Mouse (Mus musculus): ENCODE data around the gene Gm47969. TPM values are rescaled to one million over a fixed set of nuclear protein-coding genes. Genes with fewer than 3 reads are reported as not detected.

The Gm47969 gene
- total and polyA plus RNA-seq, 3 experiments, result not detected

DNA sequence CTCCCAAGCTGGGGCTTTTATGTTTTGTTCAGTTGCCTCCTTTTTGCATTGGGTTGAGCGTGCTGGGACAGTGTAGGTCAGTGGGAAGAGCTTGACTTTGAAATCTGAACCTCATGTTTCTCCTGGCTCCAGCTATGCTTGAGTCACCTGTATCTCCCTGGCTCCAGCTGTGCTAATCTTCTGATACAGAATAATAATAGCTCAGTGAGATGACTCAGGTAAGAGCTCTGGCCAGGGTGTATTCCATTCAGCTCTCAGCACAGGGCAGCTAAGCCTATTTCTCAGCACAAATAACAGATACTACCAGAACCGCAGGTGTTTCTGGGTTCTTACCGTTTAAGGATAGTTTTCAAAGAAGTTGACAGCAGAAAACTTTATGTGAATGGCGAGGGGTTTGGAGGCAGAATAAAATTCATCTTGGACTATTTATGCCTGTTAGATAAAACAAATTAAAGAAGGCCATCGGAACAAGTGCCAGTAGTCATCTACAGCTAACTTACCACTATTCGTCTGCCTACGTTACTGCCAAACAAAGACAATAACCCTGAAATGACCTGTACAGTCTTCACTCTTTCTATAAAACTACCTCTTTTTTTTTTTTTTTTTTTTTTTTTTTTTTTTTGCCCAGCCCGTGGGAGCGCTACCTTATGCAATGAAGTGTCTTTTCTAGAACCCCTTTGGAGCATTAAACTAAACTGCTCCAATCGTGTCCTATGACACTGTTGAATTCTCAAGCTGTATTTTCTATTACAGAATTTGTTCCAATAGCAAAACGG lies 7.7 kb upstream of the Gm47969 start:
- no peaks in the 10 kb centered on the region for H3K9me3 ChIP-seq (replicated peaks; ENCODE audit: low read length)
- no peaks in the 10 kb centered on the region for H3K36me3 ChIP-seq (replicated peaks in 1 of 2; ENCODE audit: control insufficient read depth in 1 of 2, insufficient read depth in 1 of 2, low read length in 1 of 2)

DNA sequence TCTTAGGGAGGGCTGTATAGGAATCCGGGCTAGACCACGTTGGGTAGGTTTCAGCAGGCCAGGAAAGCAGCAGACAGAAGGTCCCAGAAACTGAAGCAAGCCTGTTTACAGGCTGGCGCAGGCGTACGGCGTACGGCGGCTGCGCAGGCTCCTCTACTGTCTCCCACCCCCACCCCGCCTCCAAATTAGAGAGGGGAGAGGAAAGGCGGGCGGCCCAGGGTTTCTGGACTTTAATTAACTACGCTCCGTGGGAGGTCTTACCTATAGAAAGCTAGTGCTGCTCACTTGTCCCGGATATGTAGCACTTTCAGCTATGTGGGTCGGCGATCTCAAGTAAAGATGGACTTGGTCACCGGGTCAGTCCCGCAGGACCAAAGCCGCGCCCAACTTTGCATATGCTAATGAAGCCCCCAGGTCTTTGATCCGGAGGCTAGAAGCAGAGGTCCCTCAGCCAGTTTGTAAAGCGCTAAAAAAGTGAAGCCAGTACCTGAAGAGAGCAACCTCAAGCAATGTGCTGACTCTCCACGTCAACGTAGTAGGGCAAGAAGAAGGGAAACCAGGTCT lies 6.5 kb upstream of the Gm47969 start, which contains the start of gene Slc19a3:
TSS of gene Slc19a3 (minus strand) at position 340 of the 564 bp plus-strand sequence.
- H3K9ac ChIP-seq (ENCODE audit: insufficient read depth, low read depth), result peak within 1 kb of the TSS; percentile 79
- peak within 1 kb of the TSS; percentile 75 for H3K4me2 ChIP-seq (ENCODE audit: insufficient read depth, low read depth, poor library complexity, severe bottlenecking)
- no peaks in the 10 kb centered on the region for H3K27me3 ChIP-seq (replicated peaks)
- H3K79me2 ChIP-seq (replicated peaks; ENCODE audit: control insufficient read depth, extremely low read depth, insufficient read depth, poor library complexity, severe bottlenecking), result no peaks in the 10 kb centered on the region
- H3K36me3 ChIP-seq (replicated peaks in 1 of 2; ENCODE audit: control insufficient read depth in 1 of 2, insufficient read depth in 1 of 2, low read length in 1 of 2), result no peaks in the 10 kb centered on the region
- no peaks in the 10 kb centered on the region for H3K9me3 ChIP-seq (replicated peaks; ENCODE audit: low read length)
- in situ Hi-C loops (cut with MboI; ENCODE audit: low pct_ligation_motif_present, low pct_unique_long_range_greater_than_20kb, low sequenced_read_pairs), result no loop called here
- dilution Hi-C loops (cut with MboI; ENCODE audit: extremely low pct_ligation_motif_present, extremely low pct_unique_long_range_greater_than_20kb, low sequenced_read_pairs), result no loop called here
- peaks cover 0 to 2% of the 10 kb centered on the region in 2 experiments; a peak in 1 of 4 replicates for H3K4me1 ChIP-seq (ENCODE audit: control insufficient read depth in 1 of 2, insufficient read depth in 2 of 2)
- TF ChIP-seq CHD2 (IDR thresholded peaks at IDR 0.05; ENCODE audit: low read length), result peak; percentile 25; the same call in 1 of the 2 replicates
- TF ChIP-seq BHLHE40 (IDR thresholded peaks at IDR 0.05; ENCODE audit: low read depth, low read length), result 0 out of 2 replicates have a peak, but pooled peaks have one; percentile 9
- 0 out of 2 replicates have a peak, but pooled peaks have one; percentile 22 for TF ChIP-seq ELF1 (IDR thresholded peaks at IDR 0.05; ENCODE audit: low read depth, low read length)
- peak; percentile 50; the same call in 1 of the 2 replicates for TF ChIP-seq MAZ (IDR thresholded peaks at IDR 0.05; ENCODE audit: low read depth, low read length)
- no peak for TF ChIP-seq KAT2A (IDR thresholded peaks at IDR 0.05; ENCODE audit: insufficient replicate concordance, low read length)
- TF ChIP-seq HCFC1 (IDR thresholded peaks at IDR 0.05; ENCODE audit: low read depth, low read length), result 0 out of 2 replicates have a peak, but pooled peaks have one; percentile 12
- no peak for TF ChIP-seq POLR2AphosphoS2 (IDR thresholded peaks at IDR 0.05; ENCODE audit: low read depth, low read length)
- TF ChIP-seq NELFE (IDR thresholded peaks at IDR 0.05; ENCODE audit: low read depth, low read length), result peak; percentile 56
- peak; percentile 62 for TF ChIP-seq POLR2A (IDR thresholded peaks at IDR 0.05; ENCODE audit: low read depth, low read length)
- TF ChIP-seq MEF2A (IDR thresholded peaks at IDR 0.05; ENCODE audit: borderline replicate concordance, low read depth, low read length), result 0 out of 2 replicates have a peak, but pooled peaks have one; percentile 12
- peak; percentile 29; the same call in 1 of the 2 replicates for TF ChIP-seq SIN3A (IDR thresholded peaks at IDR 0.05; ENCODE audit: low read length)
- no peak for TF ChIP-seq E2F4 (IDR thresholded peaks at IDR 0.05; ENCODE audit: insufficient replicate concordance, low read depth, low read length)
- no peak; the same call in 1 of the 2 replicates for TF ChIP-seq MXI1 (IDR thresholded peaks at IDR 0.05; ENCODE audit: low read depth, low read length)
- peak; percentile 91 for TF ChIP-seq NRF1 (IDR thresholded peaks at IDR 0.05; ENCODE audit: low read depth, low read length)
- TF ChIP-seq TBP (conservative IDR thresholded peaks at IDR 0.05; ENCODE audit: low read depth, low read length), result no peak
- no peak within 1 kb of the TSS for H3K27ac ChIP-seq (ENCODE audit: insufficient read depth, low read depth)
- H3K4me3 ChIP-seq (replicated peaks in 1 of 3; ENCODE audit: low read depth in 2 of 3, low read length in 2 of 3, poor library complexity in 1 of 3), result peak within 1 kb of the TSS; percentile 33 to 52 (median 44)
- peak; percentile 16 for DNase-seq (ENCODE audit: extremely low read depth)

More for the DNA sequence above, 7.7 kb upstream of the Gm47969 start:
- dilution Hi-C loops (cut with MboI; ENCODE audit: extremely low pct_ligation_motif_present, extremely low pct_unique_long_range_greater_than_20kb, low sequenced_read_pairs), result no loop called here
- DNase-seq (ENCODE audit: extremely low read depth), result no peak
- TF ChIP-seq ZNF384 (IDR thresholded peaks at IDR 0.05; ENCODE audit: low read depth, low read length), result peak; percentile 74; the same call in 1 of the 2 replicates
- TF ChIP-seq UBTF (IDR thresholded peaks at IDR 0.05; ENCODE audit: low read depth, low read length), result no peak
- no peaks in the 10 kb centered on the region for H3K79me2 ChIP-seq (replicated peaks; ENCODE audit: control insufficient read depth, extremely low read depth, insufficient read depth, poor library complexity, severe bottlenecking)
- in situ Hi-C loops (cut with MboI; ENCODE audit: low pct_ligation_motif_present, low pct_unique_long_range_greater_than_20kb, low sequenced_read_pairs), result no loop called here
- H3K27me3 ChIP-seq (replicated peaks), result no peaks in the 10 kb centered on the region
- no peak overlapping the region for H3K27ac ChIP-seq (ENCODE audit: insufficient read depth, low read depth)
- 0 out of 2 replicates have a peak overlapping the region, but pooled peaks have one; percentile 75 for H3K4me2 ChIP-seq (ENCODE audit: insufficient read depth, low read depth, poor library complexity, severe bottlenecking)
- 0 out of 2 replicates have a peak overlapping the region, but pooled peaks have one; percentile 79 for H3K9ac ChIP-seq (ENCODE audit: insufficient read depth, low read depth)
- H3K4me1 ChIP-seq (ENCODE audit: control insufficient read depth in 1 of 2, insufficient read depth in 2 of 2), result peaks cover 5 to 6% of the 10 kb centered on the region in 2 experiments
- no peak overlapping the region for H3K4me3 ChIP-seq (replicated peaks in 1 of 3; ENCODE audit: low read depth in 2 of 3, low read length in 2 of 3, poor library complexity in 1 of 3)

Data from CH12.LX (cell line).